Mouse (Mus musculus) cortical plate, adult 2 months (tissue): Measurements from ENCODE around the gene Pigf. TPM values are rescaled to one million over a fixed set of nuclear protein-coding genes. Genes with fewer than 3 reads are reported as not detected.

Source experiments
- H3K27ac ChIP-seq: fragments of 200-500 bp; 2 replicates; pipeline ENCODE4 v1.5.1; 2012; ENCODE audit warnings: low read length, control low read depth, inconsistent platforms; ENCODE audit not compliant: insufficient read depth
- H3K4me1 ChIP-seq: fragments of 200-500 bp; 2 replicates; pipeline ENCODE4 v1.6.1; 2011; ENCODE audit warnings: low read length; ENCODE audit not compliant: control insufficient read depth, insufficient read depth
- H3K4me3 ChIP-seq: fragments of 200-500 bp; 2 replicates; pipeline ENCODE4 v1.5.1; 2011; ENCODE audit warnings: mild to moderate bottlenecking, low read length, control low read depth; ENCODE audit not compliant: insufficient read depth
- CTCF ChIP-seq: fragments of 200-500 bp; IDR thresholded peaks from 2 replicates; pipeline ENCODE4 v1.5.1; 2011; ENCODE audit warnings: mild to moderate bottlenecking, control low read depth, low read length; ENCODE audit not compliant: insufficient read depth; ENCODE audit errors: extremely low read depth
- POLR2A ChIP-seq: fragments of 200-500 bp; IDR thresholded peaks from 2 replicates; pipeline ENCODE4 v1.6.1; 2011; ENCODE audit warnings: mild to moderate bottlenecking, low read length, control low read depth; ENCODE audit not compliant: insufficient read depth; ENCODE audit errors: extremely low read depth
- polyA plus RNA-seq: library from polyadenylated mRNA; depleted of rRNA; stranded (reverse); fragments of >200 nt; gene quantifications from 2 replicates; pipeline ENCODE4 v1.2.3, GENCODE M21; 2012

Gene Pigf
- polyA plus RNA-seq, 1 experiment: 14.2 TPM

DNA sequence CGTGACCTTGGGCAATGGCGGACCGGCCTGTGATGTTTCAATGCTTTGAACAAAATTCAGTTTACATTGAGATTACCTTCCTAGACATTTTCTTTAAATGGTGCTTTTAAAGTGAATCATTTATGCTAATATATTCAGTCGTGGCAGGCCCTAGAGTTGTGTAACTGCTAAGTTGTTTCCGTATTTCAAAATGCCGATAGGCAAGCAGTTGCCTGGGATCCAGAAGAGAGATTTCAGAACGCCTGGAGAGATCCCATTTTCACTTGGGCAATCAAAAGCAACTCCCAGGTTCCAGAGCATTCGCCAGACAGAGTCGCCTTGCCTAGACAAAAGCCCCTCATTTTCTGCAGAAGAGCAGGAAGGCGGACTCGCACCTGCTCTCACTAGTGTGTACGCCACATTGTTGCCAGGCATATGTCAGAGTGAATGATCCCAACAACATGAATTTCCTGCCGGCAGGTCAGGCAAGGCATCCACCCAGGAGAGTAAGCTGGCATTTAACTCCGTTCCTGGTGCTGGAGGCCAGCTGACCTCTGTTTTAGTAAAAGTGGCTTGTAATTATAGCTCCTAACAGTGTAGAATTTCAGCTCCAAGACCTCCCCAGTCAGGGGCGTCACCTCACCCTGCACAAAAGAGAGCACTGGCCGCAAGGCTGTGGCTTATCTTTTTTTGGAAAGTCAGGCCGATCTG is 38.6 kb downstream of the Pigf start:
- TF ChIP-seq CTCF: no peak
- TF ChIP-seq POLR2A: no peak
- Histone ChIP-seq H3K4me1 (no peaks in the 10 kb centered on the region), H3K4me3 (no peak overlapping the region), H3K27ac (no peak overlapping the region)

DNA sequence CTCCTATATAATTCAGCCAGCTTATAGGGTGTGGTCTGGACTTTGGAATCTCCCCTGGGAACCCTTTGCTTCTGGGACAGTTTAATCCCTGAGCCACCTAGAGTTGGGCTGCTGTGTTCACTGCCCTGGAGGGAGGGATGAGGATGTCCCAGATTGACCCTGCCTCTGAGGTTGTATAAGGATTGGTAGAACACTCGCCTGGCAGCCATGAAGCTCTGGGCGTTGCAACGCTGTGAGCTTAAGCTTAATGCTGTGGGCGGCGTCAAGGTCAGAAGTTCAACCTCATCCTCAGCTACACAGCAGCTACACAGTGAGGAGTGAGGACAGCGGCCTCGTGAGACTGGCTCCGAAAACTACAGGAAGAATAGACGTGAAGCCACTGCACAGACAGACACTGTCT is 42.7 kb downstream of the Pigf start:
- no peak overlapping the region for H3K4me3 ChIP-seq
- TF ChIP-seq POLR2A (no peak), CTCF (no peak)

DNA sequence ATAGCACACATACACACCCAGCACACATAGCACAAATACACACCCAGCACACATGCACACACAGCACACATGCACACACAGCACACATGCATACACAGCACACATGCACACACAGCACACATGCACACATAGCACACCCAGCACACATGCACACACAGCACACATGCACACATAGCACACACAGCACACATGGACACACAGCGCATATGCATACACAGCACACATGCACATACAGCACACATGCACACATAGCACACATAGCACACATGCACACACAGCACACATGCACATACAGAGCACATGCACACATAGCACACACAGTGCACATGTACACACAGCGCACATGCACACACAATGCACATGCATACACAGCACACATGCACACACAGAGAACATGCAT is 43.5 kb downstream of the Pigf start:
- Histone ChIP-seq H3K4me1 (no peaks in the 10 kb centered on the region), H3K27ac (no peak overlapping the region), H3K4me3 (no peak overlapping the region)
- TF ChIP-seq CTCF: no peak
- no peak for TF ChIP-seq POLR2A

More for the DNA sequence above, 42.7 kb downstream of the Pigf start:
- Histone ChIP-seq H3K4me1 (no peaks in the 10 kb centered on the region), H3K27ac (no peak overlapping the region)

DNA sequence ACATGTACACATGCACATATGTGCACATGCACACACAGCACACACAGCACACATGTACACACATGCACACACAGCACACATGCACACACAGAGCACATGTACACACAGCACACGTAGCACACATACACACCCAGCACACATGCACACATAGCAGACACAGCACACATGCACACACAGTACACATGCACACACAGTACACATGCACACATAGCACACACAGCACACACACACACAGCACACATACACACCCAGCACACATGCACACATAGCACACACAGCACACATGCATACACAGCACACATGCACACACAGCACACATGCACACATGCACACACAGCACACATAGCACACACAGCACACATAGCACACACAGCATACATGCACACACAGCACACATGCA is 44.0 kb downstream of the Pigf start:
- Histone ChIP-seq H3K4me1 (no peaks in the 10 kb centered on the region), H3K27ac (no peak overlapping the region), H3K4me3 (no peak overlapping the region)
- TF ChIP-seq POLR2A (no peak), CTCF (no peak)

DNA sequence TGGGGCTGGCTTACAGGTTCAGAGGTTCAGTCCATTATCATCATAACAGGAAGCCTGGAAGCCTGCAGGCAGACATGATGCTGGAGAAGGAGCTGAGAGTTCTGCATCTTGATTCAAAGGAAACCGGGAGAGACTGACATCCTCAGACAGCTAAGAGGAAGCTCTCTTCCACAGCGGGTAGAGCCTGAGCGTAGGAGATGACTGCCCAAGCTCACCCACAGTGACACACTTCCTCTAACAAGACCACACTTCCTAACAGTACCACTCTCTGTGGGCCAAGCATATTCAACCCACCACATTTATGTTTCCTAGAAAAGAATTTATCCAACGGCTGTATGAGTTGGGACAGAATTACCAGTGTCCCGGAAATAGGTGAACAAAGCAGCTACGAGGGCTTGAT is 46.7 kb downstream of the Pigf start:
- no peak overlapping the region for H3K27ac ChIP-seq
- TF ChIP-seq POLR2A: no peak
- no peak for TF ChIP-seq CTCF
- H3K4me1 ChIP-seq: no peaks in the 10 kb centered on the region
- no peak overlapping the region for H3K4me3 ChIP-seq

DNA sequence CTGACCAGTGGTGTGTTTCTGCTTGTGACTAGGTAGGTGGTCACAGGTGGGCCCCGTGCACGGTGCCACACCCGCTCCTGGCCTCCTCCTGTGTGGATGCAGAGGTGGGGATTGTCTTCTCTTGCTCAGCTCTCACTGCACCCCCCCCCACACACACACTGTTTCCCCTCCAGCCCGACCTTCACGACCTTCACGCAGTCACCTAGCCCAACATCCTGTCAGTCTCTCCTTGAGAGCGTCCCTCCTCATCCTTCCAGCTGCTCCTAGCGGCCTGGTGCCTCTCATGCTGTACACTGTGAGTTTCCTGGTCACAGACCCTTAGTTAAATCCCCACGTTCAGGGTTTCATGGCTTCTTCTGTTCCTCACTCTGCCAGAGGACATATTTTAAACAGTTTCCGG is 48.8 kb downstream of the Pigf start:
- H3K27ac ChIP-seq: no peak overlapping the region
- 0 out of 2 replicates have a peak, but pooled peaks cover 1% of the 10 kb centered on the region for H3K4me1 ChIP-seq
- no peak for TF ChIP-seq POLR2A
- TF ChIP-seq CTCF: no peak
- H3K4me3 ChIP-seq: no peak overlapping the region

DNA sequence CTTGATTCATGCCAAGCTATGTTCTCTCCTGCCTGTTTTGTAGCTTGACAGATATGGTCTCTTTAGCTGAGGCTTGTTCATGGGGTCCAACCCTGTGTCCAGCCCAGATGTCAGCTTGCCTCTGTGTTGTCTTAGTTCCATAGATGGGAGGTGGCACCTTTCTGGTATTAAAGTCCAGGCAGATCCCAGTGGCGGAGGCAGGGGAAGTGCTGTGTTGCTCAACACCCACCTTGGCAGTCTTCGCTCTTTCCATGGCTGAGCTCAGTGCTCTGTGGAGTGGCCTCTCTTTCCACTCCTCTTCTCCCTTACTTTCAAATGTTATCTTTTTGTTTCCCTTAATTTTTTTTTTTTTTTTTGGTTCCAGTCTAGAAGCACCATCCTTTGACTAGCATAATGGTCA is 52.1 kb downstream of the Pigf start:
- Histone ChIP-seq H3K27ac (no peak overlapping the region), H3K4me1 (peaks cover 2% of the 10 kb centered on the region; the same call in 1 of the 2 replicates), H3K4me3 (no peak overlapping the region)
- no peak for TF ChIP-seq POLR2A
- TF ChIP-seq CTCF: no peak

DNA sequence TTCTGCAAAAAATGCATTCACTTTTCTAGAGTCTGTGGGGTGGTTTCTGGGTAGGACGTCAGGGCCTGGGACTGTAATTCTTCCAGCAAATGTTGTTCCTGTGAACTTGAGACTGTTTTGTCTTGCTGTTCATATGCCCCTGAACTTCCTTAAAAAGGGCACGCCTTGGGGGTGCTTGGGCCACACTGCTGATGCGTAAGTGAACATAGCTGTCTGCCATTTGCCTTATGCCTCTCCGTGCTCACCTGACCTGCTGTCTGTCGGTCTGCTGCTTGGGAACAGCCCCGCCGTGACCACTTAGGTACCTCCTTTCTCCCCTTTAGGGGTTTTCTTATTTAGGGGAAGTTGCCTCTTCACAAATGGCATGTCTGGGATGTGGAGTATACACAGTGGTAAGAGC is 53.3 kb downstream of the Pigf start:
- Histone ChIP-seq H3K4me1 (peaks cover 9% of the 10 kb centered on the region), H3K4me3 (no peak overlapping the region), H3K27ac (no peak overlapping the region)
- TF ChIP-seq CTCF: no peak
- TF ChIP-seq POLR2A: no peak

DNA sequence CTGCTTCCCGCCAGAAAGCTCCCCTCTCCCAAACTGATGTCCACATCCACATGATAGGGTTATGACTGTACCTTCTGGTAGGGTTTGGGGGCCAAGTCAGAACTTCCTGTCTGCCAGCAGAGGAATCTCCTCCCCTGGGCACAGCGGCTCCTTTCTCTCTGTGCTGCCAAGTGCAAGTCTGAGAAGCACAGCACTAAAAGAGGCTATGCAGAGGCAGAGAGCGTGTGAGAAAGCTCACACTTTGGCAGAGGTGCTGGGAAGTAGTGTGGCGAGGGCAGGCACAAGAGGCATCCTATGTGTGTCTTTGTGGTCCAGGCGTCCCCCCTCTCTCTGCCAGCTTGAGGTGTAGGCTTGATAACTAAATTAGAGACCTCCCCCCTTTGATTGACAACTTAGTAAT is 54.2 kb downstream of the Pigf start:
- TF ChIP-seq POLR2A: no peak
- TF ChIP-seq CTCF: no peak
- H3K4me3 ChIP-seq: no peak overlapping the region
- H3K4me1 ChIP-seq: peaks cover 9% of the 10 kb centered on the region
- H3K27ac ChIP-seq: no peak overlapping the region

DNA sequence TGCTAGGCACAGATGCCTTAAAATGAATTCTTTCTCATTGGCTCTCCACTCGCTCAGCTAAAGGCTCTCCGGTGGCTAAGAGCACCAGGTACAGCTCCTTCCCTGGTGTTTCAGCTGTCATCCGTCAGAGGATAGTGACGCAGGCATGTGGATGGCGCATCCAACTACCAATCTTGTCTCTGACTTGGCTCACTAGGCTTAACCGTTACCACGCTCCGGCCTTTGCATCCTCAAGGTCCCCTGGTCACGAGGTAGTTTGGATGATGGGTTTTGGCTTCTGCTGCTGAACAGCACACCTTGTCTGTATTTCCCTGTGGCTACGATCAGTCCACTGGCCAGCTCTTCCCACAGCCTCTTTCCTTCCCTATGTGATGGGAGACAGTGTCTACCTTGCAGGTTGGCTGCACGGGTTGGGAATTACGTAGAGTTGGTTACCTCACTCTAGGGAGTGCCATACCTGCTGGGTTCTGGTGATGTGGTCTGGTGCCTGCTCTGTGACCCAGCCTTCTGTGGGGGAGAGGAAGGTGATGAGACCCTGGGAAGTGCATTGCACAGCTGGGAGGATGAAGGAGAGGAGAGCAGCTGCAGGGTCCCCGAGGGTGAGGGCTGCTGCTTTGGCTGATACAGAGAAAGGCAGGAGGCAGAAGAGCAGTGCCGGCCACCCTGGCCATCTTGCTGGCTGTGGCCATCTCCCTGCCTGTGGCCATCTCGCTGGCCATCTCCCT is 55.0 kb downstream of the Pigf start:
- TF ChIP-seq POLR2A (no peak), CTCF (no peak)
- no peak overlapping the region for H3K27ac ChIP-seq

DNA sequence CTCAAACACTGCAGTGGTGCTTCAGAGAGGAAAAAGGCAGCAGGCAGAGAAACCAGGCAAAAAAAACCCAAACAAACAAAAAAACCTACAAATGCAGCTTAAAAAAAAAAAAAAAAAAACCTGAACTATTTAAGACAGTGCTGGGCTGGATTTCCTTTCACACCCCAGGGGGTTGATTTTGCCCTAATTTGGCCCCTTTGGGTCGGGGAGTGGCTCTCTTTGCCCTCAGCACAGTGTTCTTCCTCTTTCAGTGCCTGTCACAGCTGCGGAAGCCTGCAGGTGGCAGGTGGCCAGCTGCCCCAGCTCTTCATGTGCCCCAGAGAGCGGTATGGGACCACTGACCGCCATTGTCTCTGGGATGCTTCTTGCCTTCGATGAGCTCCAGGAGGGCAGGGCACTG is 55.6 kb downstream of the Pigf start:
- TF ChIP-seq CTCF (no peak), POLR2A (no peak)
- peaks cover 9% of the 10 kb centered on the region for H3K4me1 ChIP-seq
- H3K27ac ChIP-seq: no peak overlapping the region
- H3K4me3 ChIP-seq: no peak overlapping the region

More for the DNA sequence above, 55.0 kb downstream of the Pigf start:
- Histone ChIP-seq H3K4me3 (no peak overlapping the region), H3K4me1 (peaks cover 9% of the 10 kb centered on the region)
